Mouse (Mus musculus) heart, adult 2 months (tissue): ENCODE results near the gene Arid1a. TPM values are rescaled to one million over a fixed set of nuclear protein-coding genes. Genes with fewer than 3 reads are reported as not detected.
A peak's percentile ranks its signal among the peaks of the same experiment; 100 is the strongest.

Experiments
- DNase-seq, 2 experiments: peaks; one replicate each; pipeline ENCODE4 v3.0.0; 2021
- H3K27ac ChIP-seq: fragments of 200-600 bp; 2 replicates; pipeline ENCODE4 v1.8.1; 2022
- H3K27me3 ChIP-seq: fragments of 200-500 bp; 2 replicates; pipeline ENCODE4 v1.6.1; 2012; ENCODE audit warnings: mild to moderate bottlenecking, low read length, inconsistent platforms, mixed read lengths; ENCODE audit not compliant: control insufficient read depth, insufficient read depth
- H3K36me3 ChIP-seq: fragments of 200-500 bp; 2 replicates; pipeline ENCODE4 v1.6.1; 2012; ENCODE audit warnings: low read length, inconsistent platforms; ENCODE audit not compliant: control insufficient read depth, insufficient read depth
- H3K4me1 ChIP-seq: fragments of 200-500 bp; 2 replicates; pipeline ENCODE4 v1.6.1; 2011; ENCODE audit warnings: low read length; ENCODE audit not compliant: control insufficient read depth, insufficient read depth
- H3K4me3 ChIP-seq: fragments of 200-600 bp; 2 replicates; pipeline ENCODE4 v1.8.1; 2022
- H3K79me2 ChIP-seq: fragments of 200-500 bp; replicated peaks from 2 replicates; pipeline ENCODE4 v1.6.1; 2012; ENCODE audit warnings: mild to moderate bottlenecking, inconsistent platforms, low read length, moderate library complexity, mixed read lengths; ENCODE audit not compliant: control insufficient read depth, insufficient read depth
- H3K9ac ChIP-seq: fragments of 200-500 bp; 2 replicates; pipeline ENCODE4 v1.6.1; 2012; ENCODE audit warnings: low read depth, mild to moderate bottlenecking, control low read depth, inconsistent platforms, low read length, mixed read lengths
- CTCF ChIP-seq: fragments of 200-600 bp; IDR thresholded peaks from 2 replicates; pipeline ENCODE4 v1.8.1; 2022; ENCODE audit warnings: antibody characterized with exemption, mild to moderate bottlenecking, moderate library complexity
- EP300 ChIP-seq: fragments of 200-500 bp; IDR thresholded peaks from 2 replicates; pipeline ENCODE4 v1.6.1; 2011; ENCODE audit warnings: low read depth, low read length, control low read depth; ENCODE audit not compliant: insufficient read depth
- POLR2A ChIP-seq: fragments of 200-500 bp; IDR thresholded peaks from 2 replicates; pipeline ENCODE4 v1.6.1; 2011; ENCODE audit warnings: mild to moderate bottlenecking, low read depth, low read length, control low read depth; ENCODE audit not compliant: insufficient read depth
- WGBS: fragments of 180-500 bp; shearing (Covaris S2); methylation state at CpG from one replicate; pipeline ENCODE4 v1.1.7; 2018; 5-methylcytosine and 5-hydroxymethylcytosine counted together
- intact Hi-C: fragments of 180-260 bp; cut with DNase I; formaldehyde crosslinking; loops from one replicate; pipeline ENCODE4 v1.15.1; 2025
- polyA plus RNA-seq: library from polyadenylated mRNA; depleted of rRNA; stranded (reverse); fragments of >200 nt; gene quantifications from 2 replicates; pipeline ENCODE4 v1.2.3, GENCODE M21; 2012
- total RNA-seq, 2 experiments: library from RNA; stranded (reverse); gene quantifications; 2 replicates each; pipeline ENCODE4 v1.2.3; 2021

Gene Arid1a
- total and polyA plus RNA-seq, 3 experiments = 27.8 to 38.0 (median 34.2) TPM

DNA sequence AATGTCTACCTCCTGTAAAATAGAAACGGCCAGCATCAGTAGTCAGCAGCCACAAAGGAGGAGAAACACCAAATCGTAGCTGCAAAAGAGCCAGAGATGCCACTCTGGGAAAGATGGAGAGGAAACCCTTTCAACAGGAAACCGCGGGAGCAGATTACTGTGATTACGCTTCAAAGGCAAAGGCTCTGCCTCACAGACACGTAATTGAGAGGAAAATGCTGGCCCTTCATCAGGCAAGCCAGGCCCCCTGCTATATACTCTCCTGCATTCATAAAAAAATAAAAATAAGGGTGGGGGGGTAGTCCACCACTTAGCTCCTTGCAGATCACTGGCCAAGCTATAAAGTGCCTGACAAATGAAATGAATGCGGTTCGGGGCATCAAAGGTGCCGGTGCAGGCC lies 28.3 kb downstream of the Arid1a start:
- Histone ChIP-seq H3K27me3 (no peaks in the 10 kb centered on the region), H3K9ac (no peak overlapping the region), H3K36me3 (peaks cover 45% of the 10 kb centered on the region), H3K4me3 (no peak overlapping the region), H3K79me2 (peaks cover 10% of the 10 kb centered on the region), H3K4me1 (peaks cover 23% of the 10 kb centered on the region), H3K27ac (peak overlapping the region; percentile 55; the same call in 1 of the 2 replicates)
- DNase-seq = no peak
- TF ChIP-seq CTCF (no peak), EP300 (no peak), POLR2A (no peak)
- intact Hi-C loops = loop anchor here (1.0 to 5.0 kb wide), 2 partner anchors 41 to 54 kb away; no protein-coding TSS in a partner anchor
- WGBS = 16% methylated on average over 9 of the region's 9 CpGs

DNA sequence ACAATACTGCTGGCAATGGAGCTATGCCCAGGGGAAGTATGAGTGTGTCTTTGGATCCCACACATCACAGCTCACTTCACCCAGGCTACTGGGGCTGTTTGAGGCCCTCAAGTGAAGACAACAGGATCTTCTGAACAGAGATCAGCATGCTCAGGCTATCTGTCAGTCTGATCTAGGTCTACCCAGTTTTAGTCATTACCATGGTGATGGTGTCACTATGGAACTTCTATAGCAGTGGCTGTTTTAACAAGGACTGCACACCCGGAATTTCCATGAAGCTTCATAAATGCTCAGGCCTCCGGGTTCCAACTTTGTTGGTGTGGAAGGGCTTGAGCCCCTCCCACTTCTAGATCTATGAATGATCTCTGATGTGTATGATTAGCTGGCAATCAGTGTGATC lies 30.9 kb downstream of the Arid1a start:
- H3K27me3 ChIP-seq = no peaks in the 10 kb centered on the region
- peaks cover 13% of the 10 kb centered on the region for H3K79me2 ChIP-seq
- WGBS = 57% methylated on average over 2 of the region's 2 CpGs
- no peak overlapping the region for H3K27ac ChIP-seq
- peaks cover 18% of the 10 kb centered on the region for H3K4me1 ChIP-seq
- TF ChIP-seq EP300 (no peak), POLR2A (no peak), CTCF (no peak)
- intact Hi-C loops = loop anchor here (5.0 kb wide), 1 partner anchor 38 kb away; no protein-coding TSS in a partner anchor
- H3K4me3 ChIP-seq = no peak overlapping the region
- peaks cover 35% of the 10 kb centered on the region for H3K36me3 ChIP-seq
- no peak for DNase-seq
- no peak overlapping the region for H3K9ac ChIP-seq

DNA sequence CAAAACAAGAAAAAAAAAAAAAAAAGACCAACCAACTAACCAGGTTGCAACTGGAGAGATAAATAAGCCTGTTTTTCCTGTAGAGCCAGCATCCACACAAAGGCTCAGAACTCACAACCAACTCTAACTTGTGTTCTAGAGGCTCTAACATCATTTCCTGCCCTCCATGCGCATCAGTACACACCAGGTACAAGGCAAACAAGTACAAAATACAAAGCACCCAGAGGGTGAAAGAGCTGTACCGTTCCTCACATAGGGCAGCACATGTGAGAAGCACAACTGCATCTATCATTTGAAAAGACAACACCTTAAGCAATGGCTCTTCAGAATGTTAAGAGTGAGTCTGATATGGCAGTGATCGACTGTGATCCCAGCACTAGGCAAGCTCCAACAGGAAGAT lies 36.8 kb downstream of the Arid1a start:
- Histone ChIP-seq H3K27me3 (no peaks in the 10 kb centered on the region), H3K27ac (no peak overlapping the region), H3K79me2 (peaks cover 21% of the 10 kb centered on the region), H3K9ac (no peak overlapping the region), H3K4me3 (no peak overlapping the region), H3K36me3 (peaks cover 32% of the 10 kb centered on the region), H3K4me1 (peaks cover 3% of the 10 kb centered on the region)
- 69% methylated on average over 3 of the region's 3 CpGs for WGBS
- TF ChIP-seq POLR2A = no peak
- TF ChIP-seq CTCF = no peak
- no peak for TF ChIP-seq EP300
- no peak for DNase-seq
- intact Hi-C loops = no loop called here

DNA sequence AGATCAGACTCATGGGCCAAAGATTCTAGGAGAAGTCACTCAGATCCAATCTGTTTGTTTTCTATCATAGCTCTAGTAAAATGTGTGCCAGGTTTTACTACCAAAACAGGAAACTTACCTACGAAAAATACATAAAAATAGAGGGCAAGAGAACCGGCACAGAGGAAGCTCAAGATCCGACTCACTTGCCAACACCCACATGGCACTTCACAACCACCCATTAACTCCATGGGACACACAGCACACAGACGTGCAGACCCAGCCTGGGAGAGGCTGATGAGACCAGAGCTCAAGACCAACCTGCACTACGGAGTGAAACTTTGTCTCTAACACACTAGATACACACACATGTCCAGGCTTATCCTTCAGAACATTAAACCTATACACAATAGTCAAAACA lies 43.8 kb downstream of the Arid1a start:
- Histone ChIP-seq H3K4me1 (peaks cover 5% of the 10 kb centered on the region), H3K4me3 (no peak overlapping the region), H3K27me3 (no peaks in the 10 kb centered on the region), H3K9ac (no peak overlapping the region), H3K36me3 (peaks cover 27% of the 10 kb centered on the region), H3K27ac (no peak overlapping the region), H3K79me2 (peaks cover 5% of the 10 kb centered on the region)
- intact Hi-C loops = no loop called here
- no peak for DNase-seq
- TF ChIP-seq CTCF = no peak
- no peak for TF ChIP-seq EP300
- TF ChIP-seq POLR2A = no peak
- 43% methylated on average over 5 of the region's 5 CpGs for WGBS

DNA sequence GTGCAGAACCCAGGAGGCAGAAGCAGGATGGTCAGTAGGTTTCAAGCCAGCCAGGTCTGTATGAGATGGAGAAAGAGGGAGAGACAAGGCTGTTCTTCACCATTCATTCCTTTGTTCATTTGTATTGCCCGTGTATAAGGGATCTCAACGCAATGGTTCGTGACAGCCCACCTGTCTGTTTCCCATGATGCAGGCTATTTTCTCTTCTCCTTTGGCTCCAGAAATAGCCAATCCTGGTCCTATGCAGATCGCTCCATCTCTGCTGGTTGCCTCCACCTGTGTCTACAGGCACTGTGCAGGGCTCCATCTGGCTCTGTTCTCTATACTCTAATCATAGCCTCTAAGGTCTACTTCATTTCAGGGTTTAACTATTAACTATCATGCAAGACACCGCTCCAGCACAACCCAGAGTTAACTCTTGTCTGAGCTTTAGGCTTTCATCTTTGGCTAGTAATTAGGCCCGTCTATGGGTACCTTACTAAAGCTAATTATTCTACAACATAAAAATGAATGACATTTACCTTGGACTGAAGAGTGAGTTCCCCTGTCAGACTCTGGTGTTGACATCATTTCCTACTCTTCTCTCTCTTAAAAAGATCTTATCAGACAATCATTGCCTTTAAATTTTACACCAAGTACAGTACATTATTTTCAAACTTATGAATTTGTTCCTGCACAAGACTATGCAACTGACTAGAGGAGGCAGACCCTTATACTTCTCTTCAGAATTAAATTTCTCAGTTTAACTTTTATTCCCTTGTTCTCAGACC lies 45.1 kb downstream of the Arid1a start:
- peaks cover 11% of the 10 kb centered on the region for H3K4me1 ChIP-seq
- no peak overlapping the region for H3K4me3 ChIP-seq
- H3K27me3 ChIP-seq = no peaks in the 10 kb centered on the region
- DNase-seq = no peak
- H3K79me2 ChIP-seq = peaks cover 3% of the 10 kb centered on the region
- H3K27ac ChIP-seq = no peak overlapping the region
- 80% methylated on average over 6 of the region's 6 CpGs for WGBS
- no peak overlapping the region for H3K9ac ChIP-seq
- peaks cover 33% of the 10 kb centered on the region for H3K36me3 ChIP-seq
- TF ChIP-seq EP300 = no peak
- TF ChIP-seq POLR2A = no peak
- TF ChIP-seq CTCF = no peak
- intact Hi-C loops = no loop called here

DNA sequence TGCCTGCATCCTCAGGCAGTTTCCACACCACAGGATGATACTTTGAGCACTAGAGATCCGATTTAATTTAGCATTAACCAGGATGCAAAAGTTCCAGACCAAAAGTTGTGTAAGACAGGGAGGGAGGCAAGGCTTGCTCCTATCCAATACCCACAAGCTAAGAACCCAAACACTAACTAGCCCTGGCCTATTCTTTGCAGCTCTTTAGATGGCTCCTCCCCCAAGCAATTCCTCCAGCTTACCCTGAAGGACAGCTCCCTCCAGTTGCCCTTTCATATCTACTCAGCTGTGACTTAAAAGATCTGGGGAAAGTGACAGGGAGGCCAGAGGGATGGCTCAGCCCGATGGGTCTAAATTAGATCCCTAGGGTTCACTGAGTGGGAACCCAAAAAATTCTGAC lies 47.2 kb downstream of the Arid1a start:
- peaks cover 25% of the 10 kb centered on the region for H3K4me1 ChIP-seq
- H3K4me3 ChIP-seq = no peak overlapping the region
- H3K36me3 ChIP-seq = peaks cover 40% of the 10 kb centered on the region
- WGBS = 42% methylated on average over 2 of the region's 2 CpGs
- H3K79me2 ChIP-seq = peaks cover 3% of the 10 kb centered on the region
- intact Hi-C loops = no loop called here
- no peak for TF ChIP-seq CTCF
- no peak for TF ChIP-seq EP300
- TF ChIP-seq POLR2A = no peak
- H3K27me3 ChIP-seq = no peaks in the 10 kb centered on the region
- no peak for DNase-seq
- H3K9ac ChIP-seq = no peak overlapping the region
- H3K27ac ChIP-seq = no peak overlapping the region
